Mouse (Mus musculus): ENCODE measurements at regions not wholly inside any gene's neighbourhood (a gene's known extent, or its start where the extent isn't known, plus 50 kb on each side); places are given as distances from the start of the nearest gene placed in this dataset.

GRCm38 (mm10) chr17:94424811-94425210 is 325.0 kb downstream of the Mettl4 start:
- peak; percentile 8 for DNase-seq (ENCODE audit: low read depth, low spot score)

GRCm38 (mm10) chr17:94382993-94383392 is 366.8 kb downstream of the Mettl4 start:
- DNase-seq (ENCODE audit: low read depth, low spot score): no peak

GRCm38 (mm10) chr17:94335688-94336087 is 414.1 kb downstream of the Mettl4 start:
- no peak for DNase-seq (ENCODE audit: low read depth, low spot score)

- DNase-seq (ENCODE audit: low read depth, low spot score): no peak
Measured at GRCm38 (mm10) chr17:94326179-94326578, 423.6 kb downstream of the Mettl4 start.

GRCm38 (mm10) chr17:94291221-94291620 is 458.6 kb downstream of the Mettl4 start:
- DNase-seq (ENCODE audit: low read depth, low spot score): no peak

- DNase-seq (ENCODE audit: low read depth, low spot score): no peak
Measured at GRCm38 (mm10) chr17:94287612-94288159, 462.1 kb downstream of the Mettl4 start.

- no peak for DNase-seq (ENCODE audit: low read depth, low spot score)
Measured at GRCm38 (mm10) chr17:94276851-94277250, 473.0 kb downstream of the Mettl4 start.

GRCm38 (mm10) chr17:94269756-94270155 is 480.1 kb downstream of the Mettl4 start:
- no peak for DNase-seq (ENCODE audit: low read depth, low spot score)

- DNase-seq (ENCODE audit: low read depth, low spot score): no peak
Measured at GRCm38 (mm10) chr17:94255666-94256065, 494.2 kb downstream of the Mettl4 start.

GRCm38 (mm10) chr17:94254801-94255200 is 495.0 kb downstream of the Mettl4 start:
- no peak for DNase-seq (ENCODE audit: low read depth, low spot score)

GRCm38 (mm10) chr17:94243821-94244220 is 506.0 kb downstream of the Mettl4 start:
- DNase-seq (ENCODE audit: low read depth, low spot score): no peak

- no peak for DNase-seq (ENCODE audit: low read depth, low spot score)
Measured at GRCm38 (mm10) chr17:94226136-94226535, 523.7 kb downstream of the Mettl4 start.

Data from brain, embryonic 18.5 days (tissue).